Mouse (Mus musculus): ENCODE results near the gene Sh3glb2.

DNA sequence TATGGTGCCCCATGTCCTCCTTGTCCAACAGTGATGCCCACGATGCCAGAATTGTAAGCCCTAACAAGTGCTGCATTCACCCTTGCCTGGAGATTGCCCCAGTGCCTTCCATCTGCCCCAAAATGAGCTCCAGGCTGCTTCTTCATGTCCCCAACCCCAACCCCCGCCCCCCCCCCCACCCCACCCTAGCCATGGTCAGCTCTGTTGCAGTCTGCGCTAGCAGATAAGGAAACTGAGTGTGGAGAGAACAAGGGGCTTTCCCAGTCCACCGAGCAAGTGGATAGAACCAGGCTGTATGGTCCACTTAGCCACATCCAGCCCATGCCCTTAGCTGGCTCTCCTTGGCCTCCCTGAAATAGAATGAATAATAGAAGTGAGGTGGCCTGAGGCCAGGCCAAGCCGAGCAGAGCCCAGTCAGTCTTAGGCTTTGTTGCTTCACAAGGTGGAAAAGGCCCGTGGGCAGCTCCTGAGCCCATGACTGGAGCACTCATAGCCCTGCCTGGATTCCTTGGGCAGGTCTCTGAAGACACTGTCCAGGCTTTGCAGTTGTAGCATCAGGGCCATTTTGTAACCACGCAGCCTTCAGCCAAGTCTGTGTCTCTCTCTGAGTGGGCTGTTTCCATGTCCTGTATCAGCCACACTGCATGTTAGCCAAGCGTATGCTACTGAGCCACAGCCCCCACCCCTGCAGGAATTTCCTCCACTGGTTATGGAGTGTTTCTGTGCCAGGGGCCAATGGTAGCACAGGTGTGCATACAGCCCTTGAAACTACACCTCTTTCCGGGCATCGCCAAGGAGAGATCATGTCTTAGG is 21.6 kb upstream of the Sh3glb2 start:
- TF ChIP-seq CTCF (IDR thresholded peaks at IDR 0.05; ENCODE audit: low read depth, low read length): no peak
- no peak for TF ChIP-seq POLR2A (IDR thresholded peaks at IDR 0.05; ENCODE audit: extremely low read depth, insufficient read depth, low read length)
